Mouse (Mus musculus) kidney, postnatal 10 days (tissue): ENCODE data around the gene Ecel1.

Experiments
- DNase-seq: peaks from one replicate; pipeline ENCODE4 v3.0.0; 2021; ENCODE audit warnings: mixed read lengths

Gene Ecel1

DNA sequence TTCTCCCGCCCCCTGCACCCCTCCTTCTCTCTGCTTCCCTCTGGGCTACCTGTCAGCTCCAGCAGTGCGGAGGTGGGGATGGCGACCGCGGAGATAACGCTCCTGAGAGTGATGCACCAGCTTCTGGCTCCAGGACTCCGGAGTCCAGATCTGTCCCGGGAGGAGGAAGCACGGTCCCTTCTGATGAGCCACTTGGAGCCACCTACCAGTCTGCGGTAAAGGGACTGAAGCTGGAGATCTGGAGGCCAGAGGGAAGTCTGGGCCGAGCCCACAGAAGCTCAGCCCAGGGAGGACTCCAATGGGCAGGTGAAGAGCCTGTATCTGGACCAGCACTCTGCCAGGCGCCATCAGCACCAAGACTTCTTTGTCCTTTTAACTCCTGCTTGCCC lies at the start of gene Ecel1:
TSS of gene Ecel1 (minus strand) at position 323 of the 389 bp plus-strand sequence.
- DNase-seq: no peak

DNA sequence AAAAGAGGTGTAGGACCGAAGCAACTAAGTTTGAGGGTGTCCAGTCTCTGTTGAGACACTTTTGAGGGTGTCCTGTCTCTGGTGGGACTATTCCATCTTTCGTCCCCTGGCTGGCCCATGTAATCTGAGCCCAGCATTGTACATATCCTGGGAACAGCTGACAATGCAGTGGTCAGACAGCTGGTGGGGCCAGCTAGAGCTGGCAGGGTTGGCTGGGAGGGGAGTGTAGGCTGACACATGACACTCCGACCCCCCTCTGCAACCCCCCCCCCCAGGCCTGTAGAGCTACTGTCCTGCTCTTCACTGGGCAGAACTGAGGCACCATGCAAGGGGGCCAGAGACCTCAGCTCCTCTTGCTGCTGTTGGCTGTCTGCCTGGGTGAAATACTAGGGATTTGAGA lies 49.2 kb upstream of the Ecel1 start:
- DNase-seq: no peak

GRCm38 (mm10) chr1:87205038-87205437 lies 48.7 kb upstream of the Ecel1 start:
- DNase-seq: no peak

GRCm38 (mm10) chr1:87204465-87204864 lies 48.1 kb upstream of the Ecel1 start, which contains the start of gene Chrng:
Gene Chrng, plus strand, starts transcription at chr1:87204657.
- DNase-seq: no peak

DNA sequence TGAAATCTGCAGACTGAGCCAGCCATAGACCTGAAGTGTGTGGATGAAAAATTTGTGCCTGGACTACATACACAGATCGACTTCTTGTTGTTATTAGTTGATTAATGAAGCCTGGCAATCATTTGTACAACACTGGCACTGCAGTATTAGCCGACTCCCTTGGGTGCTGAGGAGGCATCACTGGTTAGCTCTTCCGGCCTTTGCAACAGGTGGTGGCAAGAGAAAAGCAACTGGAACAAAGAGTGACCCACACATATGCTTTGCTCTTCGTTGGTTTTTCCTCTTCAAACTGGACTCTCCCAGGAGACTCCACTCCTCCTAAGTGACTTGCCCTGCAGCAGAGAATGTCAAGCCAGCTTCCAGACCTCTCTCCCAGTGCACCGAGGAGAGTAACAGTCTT lies 47.5 kb upstream of the Ecel1 start:
- DNase-seq: no peak

DNA sequence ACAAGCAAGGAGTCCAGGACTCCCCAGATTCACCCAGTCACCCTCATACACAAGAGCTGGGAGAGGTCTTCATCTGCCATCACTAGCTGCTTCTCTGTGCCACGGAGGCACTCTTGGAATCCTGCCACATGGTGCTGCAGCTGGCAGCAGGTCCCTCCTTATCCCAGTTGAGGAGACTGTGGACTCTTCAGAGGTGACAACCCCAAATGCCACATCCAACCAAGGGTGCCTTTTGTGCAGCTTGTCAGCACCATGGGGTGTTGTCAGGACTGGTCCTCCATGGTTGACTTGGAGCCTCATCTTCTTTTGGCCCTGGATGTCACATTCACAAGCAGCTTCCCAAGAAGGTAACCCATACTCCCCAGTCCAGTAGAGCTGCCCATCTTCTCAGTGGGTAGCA lies 45.5 kb upstream of the Ecel1 start:
- DNase-seq: no peak

- DNase-seq: no peak
Observed at GRCm38 (mm10) chr1:87200811-87201210, 44.5 kb upstream of the Ecel1 start.

- DNase-seq: no peak
Observed at GRCm38 (mm10) chr1:87198119-87199065, 42.1 kb upstream of the Ecel1 start.

DNA sequence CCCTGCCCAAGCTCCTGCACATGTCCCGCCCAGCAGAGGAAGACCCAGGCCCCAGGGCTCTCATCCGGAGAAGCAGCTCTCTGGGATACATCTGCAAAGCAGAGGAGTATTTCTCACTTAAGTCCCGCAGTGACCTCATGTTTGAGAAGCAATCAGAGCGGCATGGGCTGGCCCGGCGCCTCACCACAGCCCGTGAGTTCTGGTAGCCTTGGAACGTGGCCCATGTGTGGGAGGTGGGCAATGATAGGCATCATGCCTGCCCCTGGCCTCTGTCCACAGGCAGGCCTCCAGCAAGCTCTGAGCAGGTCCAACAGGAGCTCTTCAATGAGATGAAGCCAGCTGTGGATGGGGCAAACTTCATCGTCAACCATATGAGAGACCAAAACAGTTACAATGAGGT lies 41.0 kb upstream of the Ecel1 start:
- DNase-seq: no peak

DNA sequence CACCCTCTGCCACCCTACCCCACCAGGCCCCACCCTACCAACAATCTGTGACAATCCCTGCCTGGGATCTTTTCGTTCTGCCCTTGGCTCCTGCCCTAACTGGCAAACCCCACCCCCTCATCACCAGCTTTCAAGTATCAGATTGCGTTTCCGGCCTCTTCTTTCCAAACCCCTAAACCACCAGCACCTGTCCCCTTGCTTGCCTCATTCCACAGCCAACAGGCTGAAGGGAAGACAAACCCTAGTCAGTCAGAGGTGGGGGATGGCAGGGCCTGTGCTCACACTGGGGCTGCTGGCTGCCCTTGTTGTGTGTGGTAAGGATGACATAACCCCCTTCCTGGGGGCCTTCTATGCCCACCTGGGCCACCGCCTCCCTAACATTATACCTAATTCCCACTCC lies 34.1 kb upstream of the Ecel1 start, which contains the start of gene Chrnd:
TSS of gene Chrnd (plus strand) at position 179 of the 400 bp plus-strand sequence.
- no peak for DNase-seq

GRCm38 (mm10) chr1:87187037-87187355 lies 30.7 kb upstream of the Ecel1 start:
- peak; percentile 85 for DNase-seq

GRCm38 (mm10) chr1:87186261-87187036 lies 30.1 kb upstream of the Ecel1 start:
- no peak for DNase-seq

DNA sequence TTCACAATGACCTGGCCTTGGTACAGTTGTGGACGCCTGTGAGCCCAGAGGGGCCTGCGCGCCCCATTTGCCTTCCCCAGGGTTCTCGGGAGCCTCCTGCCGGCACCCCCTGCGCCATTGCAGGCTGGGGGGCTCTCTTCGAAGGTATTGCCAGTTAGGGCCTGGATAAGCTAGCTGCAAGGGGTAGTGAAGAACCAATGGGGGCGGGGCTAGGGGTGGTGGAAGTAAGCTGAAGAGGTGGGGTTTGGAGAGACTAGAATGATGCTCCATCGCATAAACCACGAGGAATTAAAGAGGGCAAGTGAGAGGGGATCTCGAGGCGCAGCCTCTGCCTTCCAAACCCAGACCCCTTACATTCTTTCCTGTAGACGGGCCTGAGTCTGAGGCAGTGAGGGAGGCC lies 29.2 kb upstream of the Ecel1 start:
- no peak for DNase-seq

DNA sequence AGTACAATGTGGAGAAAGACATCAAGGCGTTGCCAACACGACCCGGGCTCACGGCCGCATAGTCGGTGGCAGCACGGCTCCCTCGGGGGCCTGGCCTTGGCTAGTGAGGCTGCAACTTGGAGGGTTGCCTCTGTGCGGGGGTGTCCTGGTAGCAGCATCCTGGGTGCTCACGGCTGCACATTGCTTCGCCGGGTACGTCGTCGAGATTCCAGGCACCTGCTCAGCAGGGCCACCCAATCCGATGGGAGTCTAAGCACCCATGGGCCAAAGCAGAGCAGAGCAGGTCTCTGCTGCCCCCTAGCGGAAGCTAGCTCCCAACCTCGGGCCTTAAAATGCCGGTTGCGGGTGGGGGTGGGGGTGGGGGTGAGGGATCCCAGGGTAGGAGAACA lies 28.4 kb upstream of the Ecel1 start:
- DNase-seq: peak; percentile 88

GRCm38 (mm10) chr1:87183998-87184750 lies 27.9 kb upstream of the Ecel1 start:
- DNase-seq: no peak

DNA sequence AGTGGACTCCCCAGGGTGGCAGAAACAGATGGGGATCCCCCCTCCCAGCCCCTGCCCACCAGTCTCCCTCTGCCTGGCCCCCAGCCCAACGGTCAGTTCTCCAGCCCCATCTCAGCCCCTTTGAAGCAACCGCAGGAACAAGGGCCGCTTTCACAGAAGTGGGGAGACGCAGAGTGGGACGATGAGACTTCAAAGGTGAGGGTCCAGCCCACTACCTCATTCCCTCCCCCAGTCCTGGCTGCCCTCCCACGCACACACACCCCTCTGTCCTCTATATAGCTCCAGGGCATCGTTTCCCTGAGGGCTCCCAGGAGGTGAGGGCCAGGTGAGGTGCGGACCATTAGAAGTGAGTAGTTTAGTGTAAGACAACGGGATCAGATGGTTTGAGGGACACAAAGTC lies 26.7 kb upstream of the Ecel1 start, which contains the start of gene Prss56:
TSS of gene Prss56 (plus strand) at position 301 of the 400 bp plus-strand sequence.
- DNase-seq: no peak

DNA sequence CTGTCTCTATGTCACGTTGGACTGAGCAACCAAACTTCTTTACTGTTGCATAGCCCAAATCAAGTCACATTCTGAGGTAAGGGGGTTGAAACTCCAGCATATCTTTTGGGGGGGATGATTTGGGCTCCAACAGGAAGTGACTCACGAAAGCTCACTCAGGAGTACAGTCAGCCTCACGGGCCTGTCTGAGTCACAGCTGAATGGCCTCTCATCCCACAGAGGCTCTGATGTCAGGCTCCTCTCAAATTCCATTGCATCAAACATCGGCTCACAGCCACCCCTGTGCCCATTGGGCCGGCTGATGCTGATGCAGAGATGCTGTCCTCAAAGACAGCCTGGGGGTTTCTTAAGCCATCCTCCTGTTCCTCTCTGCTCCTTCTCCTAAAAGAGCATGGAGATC lies 24.6 kb upstream of the Ecel1 start:
- DNase-seq: no peak

DNA sequence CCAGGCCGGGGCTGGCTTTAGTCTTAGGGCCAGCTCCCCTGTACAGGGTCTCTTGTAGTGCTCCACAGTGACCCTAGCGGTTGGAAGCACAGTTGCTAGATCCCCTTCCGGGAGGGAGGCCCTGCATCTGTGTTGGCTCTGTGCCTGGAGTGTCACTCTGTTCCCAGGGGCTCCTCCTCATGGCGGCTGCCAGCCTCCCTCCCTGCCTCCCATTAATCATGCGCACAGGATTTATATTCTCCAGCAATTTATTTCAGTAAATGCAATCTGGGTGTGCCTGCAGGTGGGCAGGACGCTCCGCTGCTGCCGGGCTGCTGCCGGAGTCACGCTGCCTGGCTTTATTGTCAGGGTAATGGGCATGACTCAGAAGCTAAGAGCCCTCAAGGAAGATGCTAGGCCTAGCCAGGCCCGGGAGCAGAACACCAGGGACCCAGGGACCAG lies 19.6 kb upstream of the Ecel1 start:
- DNase-seq: peak; percentile 81

GRCm38 (mm10) chr1:87174006-87174955 lies 18.0 kb upstream of the Ecel1 start:
- DNase-seq: peak; percentile 81

DNA sequence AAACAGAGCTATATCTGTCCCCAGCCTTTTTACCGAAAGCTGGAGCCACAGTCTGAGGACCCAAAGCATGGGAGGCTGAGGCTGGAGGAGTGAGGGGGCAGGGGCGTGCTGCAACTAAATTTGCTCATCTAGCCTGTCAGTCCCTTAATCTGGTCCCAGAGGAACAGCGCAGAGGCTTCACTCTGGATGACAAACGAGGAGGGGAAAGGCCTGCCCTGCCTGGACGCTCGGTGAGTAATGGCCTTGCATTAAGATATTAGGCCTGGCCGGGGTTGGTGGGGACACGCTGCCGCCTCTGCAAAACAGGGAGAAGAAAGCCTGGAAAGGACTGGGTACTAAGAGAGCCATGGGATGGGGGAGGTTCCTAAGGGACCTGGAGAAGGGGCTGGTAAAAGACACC lies 16.0 kb upstream of the Ecel1 start:
- DNase-seq: no peak

DNA sequence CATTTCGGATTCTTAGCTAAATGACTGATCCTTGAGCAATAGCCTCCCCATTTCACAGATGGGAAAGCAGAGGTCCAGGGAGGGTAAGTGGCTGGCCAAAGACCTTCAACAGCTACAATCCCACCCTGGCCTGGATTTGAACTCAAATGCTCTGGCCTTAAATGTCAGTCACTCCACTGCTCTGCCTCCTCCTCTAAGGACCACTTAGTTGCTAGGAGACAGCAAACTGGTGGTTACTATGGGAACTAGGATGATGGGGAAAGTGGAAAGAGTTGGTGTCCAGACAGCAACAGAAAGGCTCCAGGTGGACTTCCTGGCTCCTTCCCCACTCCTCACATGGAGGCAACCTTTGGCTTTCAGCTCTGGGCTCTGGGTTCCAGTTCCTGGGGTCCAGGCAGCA lies 15.0 kb upstream of the Ecel1 start:
- DNase-seq: no peak

GRCm38 (mm10) chr1:87170458-87170857 lies 14.1 kb upstream of the Ecel1 start:
- no peak for DNase-seq
